Mouse (Mus musculus) bone marrow, adult 2 months (tissue): ENCODE results near the gene Adam11.

Source experiments
- CTCF ChIP-seq: fragments of 200-500 bp; IDR thresholded peaks from 2 replicates; pipeline ENCODE4 v1.5.1; 2011; ENCODE audit warnings: low read length, control low read depth; ENCODE audit not compliant: control insufficient read depth, insufficient read depth
- POLR2A ChIP-seq: fragments of 200-500 bp; IDR thresholded peaks from 2 replicates; pipeline ENCODE4 v1.6.1; 2011; ENCODE audit warnings: low read depth, mild to moderate bottlenecking, control low read depth, low read length, borderline replicate concordance; ENCODE audit not compliant: control insufficient read depth

- TF ChIP-seq CTCF (no peak), POLR2A (no peak)
Measured at GRCm38 (mm10) chr11:102819021-102819782, 58.0 kb downstream of the Adam11 start, which contains the start of gene Gjc1.
